Mouse (Mus musculus): ENCODE data around the gene H2-Ob.

H2-Ob gene

GRCm38 (mm10) chr17:34286999-34287398 is 48.3 kb downstream of the H2-Ob start:
- DNase-seq, result peak; percentile 71 to 73

- peak; percentile 96 for DNase-seq
Observed at GRCm38 (mm10) chr17:34287648-34288047, 48.9 kb downstream of the H2-Ob start, which contains the start of gene H2-Aa. Gene H2-Aa, minus strand, starts transcription at chr17:34287823.

DNA sequence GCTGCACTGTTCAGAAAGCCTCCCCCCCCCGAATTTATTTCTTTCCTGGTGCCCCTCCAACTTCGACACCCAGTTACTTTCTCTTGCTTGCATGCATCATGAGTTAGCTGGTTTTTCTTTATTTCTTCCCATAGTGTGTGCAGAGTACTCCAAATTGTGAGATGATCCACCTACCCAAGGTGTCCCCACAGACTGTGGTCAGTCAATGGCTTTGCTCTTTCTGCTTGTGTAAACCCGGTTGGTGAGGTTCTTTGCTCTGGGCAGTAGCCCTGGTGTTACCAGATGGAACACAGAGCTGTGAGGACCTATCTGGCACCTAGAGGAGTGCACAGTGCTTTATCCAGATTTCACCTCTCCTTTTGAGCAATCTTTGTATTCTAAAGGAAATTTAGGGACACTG is 49.4 kb downstream of the H2-Ob start:
- DNase-seq, result peak; percentile 65 to 71

DNA sequence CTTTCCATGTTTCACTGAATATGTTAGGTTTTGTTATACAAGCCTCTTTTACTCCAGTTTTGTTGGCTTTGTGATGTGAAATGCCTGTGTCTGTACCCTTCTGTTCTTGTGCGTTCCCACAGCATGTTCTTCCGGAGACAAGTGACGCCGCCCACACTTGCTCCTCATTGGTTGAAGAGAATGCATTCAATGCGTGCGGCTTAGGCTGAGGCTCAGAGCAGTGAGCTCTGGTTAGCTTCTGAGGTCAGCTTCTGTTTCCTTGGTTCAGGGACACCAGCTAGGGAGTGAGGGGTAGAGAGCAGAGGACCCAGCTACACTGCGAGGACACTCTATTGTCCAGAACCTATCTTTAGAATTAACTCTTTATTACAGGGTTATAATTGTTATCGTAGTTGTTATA is 52.9 kb downstream of the H2-Ob start:
- DNase-seq, result peak; percentile 93 to 95

- peak in 1 of 2 experiments; percentile 52 for DNase-seq
Observed at GRCm38 (mm10) chr17:34292570-34292969, 53.9 kb downstream of the H2-Ob start.

DNA sequence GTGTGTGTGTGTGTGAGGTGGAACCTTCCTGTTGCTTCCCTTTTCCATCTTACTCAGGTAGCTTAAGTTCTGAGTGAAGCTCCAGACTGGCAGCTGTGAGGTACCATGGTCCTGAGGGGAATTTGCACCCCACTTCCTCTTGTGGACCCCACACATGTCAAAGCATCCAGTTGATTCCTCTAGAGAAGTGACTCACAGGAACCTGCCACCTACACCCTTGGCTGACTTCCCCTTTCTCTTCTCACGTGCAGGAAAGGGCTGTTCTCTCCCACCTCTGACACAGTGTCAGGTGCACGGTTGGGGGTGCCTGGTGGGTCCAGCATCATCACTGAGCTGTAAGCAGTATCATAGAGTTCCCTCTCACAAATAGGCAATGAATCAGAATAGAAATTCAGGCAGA is 54.8 kb downstream of the H2-Ob start:
- peak; percentile 92 to 96 for DNase-seq

GRCm38 (mm10) chr17:34294249-34294648 is 55.5 kb downstream of the H2-Ob start:
- DNase-seq, result peak; percentile 51 to 55

- peak; percentile 61 for DNase-seq
Observed at GRCm38 (mm10) chr17:34295307-34295706, 56.6 kb downstream of the H2-Ob start.

DNA sequence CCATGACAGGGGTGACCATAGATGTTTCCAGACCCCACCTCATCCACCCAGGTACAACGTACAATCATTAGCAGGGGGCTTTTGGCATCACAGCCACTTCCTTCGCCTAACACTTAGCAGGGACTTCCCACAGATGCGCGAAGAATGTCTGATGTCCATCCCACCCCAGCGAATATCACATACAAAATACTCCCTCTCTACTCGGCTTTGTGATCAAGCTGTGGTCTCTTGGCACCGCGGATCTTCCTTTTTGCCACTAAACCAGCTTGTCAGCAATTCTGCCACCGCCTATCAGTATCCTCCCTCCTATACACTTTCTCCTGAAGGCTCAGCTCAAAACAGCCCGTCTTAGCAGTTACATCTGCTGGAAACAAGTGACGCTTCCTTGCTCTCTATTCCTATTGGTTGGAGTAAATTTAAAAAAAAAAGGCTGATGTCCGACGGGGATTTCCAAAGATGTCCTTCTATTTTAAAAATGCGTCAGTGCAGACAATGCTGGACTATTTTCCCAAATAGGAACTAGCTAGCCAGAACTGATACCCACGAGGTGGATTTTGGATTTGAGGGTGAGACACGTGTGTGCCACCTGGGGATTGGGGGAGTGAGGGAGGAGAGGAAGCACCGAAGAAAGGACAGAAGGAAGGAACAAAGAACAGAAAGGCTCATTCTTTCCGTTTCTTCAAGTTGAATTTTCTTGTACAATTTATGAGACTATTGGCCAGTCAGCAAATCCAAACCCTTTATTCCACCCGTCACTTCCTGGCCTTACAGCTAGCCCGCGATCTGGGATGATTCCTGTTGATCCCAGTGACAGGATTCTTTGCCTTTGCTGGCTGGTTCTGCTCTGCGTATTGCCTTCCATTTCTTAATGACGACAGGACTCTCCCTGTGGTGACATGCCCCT is 57.4 kb downstream of the H2-Ob start:
- DNase-seq, result peak; percentile 89 to 90

GRCm38 (mm10) chr17:34299356-34299755 is 60.7 kb downstream of the H2-Ob start:
- peak; percentile 77 to 78 for DNase-seq

DNA sequence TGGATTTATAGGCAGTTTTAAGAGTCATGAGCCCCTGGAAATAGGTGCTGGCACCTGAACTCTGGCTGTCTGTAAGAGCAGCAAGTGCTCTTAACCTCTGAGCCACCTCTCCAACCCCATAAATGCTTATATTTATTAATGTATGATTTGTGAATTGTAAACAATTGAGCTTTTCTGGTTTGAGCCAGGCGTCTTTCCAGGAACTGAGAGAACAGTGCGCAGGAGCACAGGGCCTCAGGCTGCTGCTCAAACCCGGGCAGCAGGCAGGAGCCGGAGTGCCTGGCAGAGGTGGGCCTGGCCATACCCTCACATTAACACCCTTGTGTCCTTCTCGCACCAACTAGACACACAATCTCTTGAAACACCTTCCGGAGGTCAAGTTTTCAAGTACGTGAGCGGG is 61.4 kb downstream of the H2-Ob start:
- peak; percentile 42 to 48 for DNase-seq

DNA sequence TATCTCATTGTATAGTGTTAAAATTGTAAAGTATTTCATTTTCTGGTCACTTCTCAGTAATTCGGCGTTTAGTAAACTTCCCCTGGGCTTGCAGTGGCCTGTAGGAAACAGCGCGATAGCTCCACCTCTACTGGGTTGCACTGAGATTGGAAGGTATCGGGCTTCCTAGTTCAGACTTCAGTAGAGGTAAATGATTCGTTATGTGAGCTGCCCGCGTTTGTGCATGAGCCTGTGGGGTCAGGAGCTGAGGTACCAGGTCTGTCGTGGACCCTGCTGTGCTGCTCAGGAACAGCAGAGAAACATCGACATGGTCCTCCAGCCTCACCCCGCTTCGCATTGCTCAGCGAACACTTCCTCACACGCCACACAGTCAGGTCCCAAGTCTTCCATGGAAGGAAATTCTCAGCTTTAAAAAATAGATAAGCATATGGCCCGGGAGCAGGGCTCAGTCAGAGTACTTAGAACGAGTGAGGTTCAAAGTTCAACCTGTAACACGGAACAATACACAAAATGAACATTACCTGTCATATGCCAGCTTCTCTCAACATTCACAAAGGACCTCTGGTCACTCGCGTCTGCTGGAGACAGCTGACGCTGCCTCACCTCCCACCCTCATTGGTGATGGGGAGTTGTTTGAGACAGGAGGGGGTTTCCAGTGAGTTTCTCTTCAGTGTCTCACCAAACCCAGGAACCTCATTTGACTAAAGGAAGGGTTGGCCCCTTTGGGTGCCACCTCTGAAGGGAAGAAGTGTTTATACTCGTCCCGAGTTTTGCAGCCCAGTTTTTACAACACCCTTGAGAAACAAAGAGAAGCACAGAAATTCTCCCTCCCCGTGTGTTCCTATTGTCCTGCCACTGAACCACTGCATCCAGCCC is 62.2 kb downstream of the H2-Ob start:
- peak; percentile 91 to 94 for DNase-seq

GRCm38 (mm10) chr17:34301670-34302190 is 63.0 kb downstream of the H2-Ob start:
- DNase-seq, result peak; percentile 60 to 66

GRCm38 (mm10) chr17:34303789-34304188 is 65.1 kb downstream of the H2-Ob start:
- DNase-seq, result peak in 1 of 2 experiments; percentile 34
